Mouse (Mus musculus): ENCODE data around the gene Flt3l. TPM values are rescaled to one million over a fixed set of nuclear protein-coding genes. Genes with fewer than 3 reads are reported as not detected.

Flt3l gene
- polyA plus RNA-seq, 1 experiment from 2014 or later: 0.72 TPM

GRCm38 (mm10) chr7:45147267-45147666, 11.0 kb upstream of the Flt3l start:
- 90% methylated on average over 11 of the region's 11 CpGs for WGBS
- no peak overlapping the region for H3K9ac ChIP-seq
- no peaks in the 10 kb centered on the region for H3K9me3 ChIP-seq (ENCODE audit: low read depth, low read length)
- H3K27ac ChIP-seq (ENCODE audit: low read depth): no peak overlapping the region
- no peak overlapping the region for H3K4me2 ChIP-seq
- no peaks in the 10 kb centered on the region for H3K27me3 ChIP-seq (ENCODE audit: insufficient read depth, low read length)
- no peak overlapping the region for H3K4me3 ChIP-seq (ENCODE audit: low read depth, low read length)
- TF ChIP-seq CTCF (IDR thresholded peaks at IDR 0.05; ENCODE audit: low read depth): no peak
- peaks cover 53% of the 10 kb centered on the region; the same call in 1 of the 2 replicates for H3K36me3 ChIP-seq (ENCODE audit: insufficient read depth)
- ATAC-seq (ENCODE audit: insufficient read depth) (no peak), DNase-seq (no peak)
- H3K4me1 ChIP-seq (ENCODE audit: insufficient read depth): peaks cover 19% of the 10 kb centered on the region

GRCm38 (mm10) chr7:45145460-45145859, 9.2 kb upstream of the Flt3l start:
- no peak overlapping the region for H3K27ac ChIP-seq (ENCODE audit: low read depth)
- no peak overlapping the region for H3K4me2 ChIP-seq
- WGBS: 92% methylated on average over 8 of the region's 8 CpGs
- H3K27me3 ChIP-seq (ENCODE audit: insufficient read depth, low read length): no peaks in the 10 kb centered on the region
- no peak overlapping the region for H3K4me3 ChIP-seq (ENCODE audit: low read depth, low read length)
- peaks cover 64% of the 10 kb centered on the region; the same call in 1 of the 2 replicates for H3K36me3 ChIP-seq (ENCODE audit: insufficient read depth)
- TF ChIP-seq CTCF (IDR thresholded peaks at IDR 0.05; ENCODE audit: low read depth): no peak
- peaks cover 7% of the 10 kb centered on the region for H3K4me1 ChIP-seq (ENCODE audit: insufficient read depth)
- DNase-seq (no peak), ATAC-seq (ENCODE audit: insufficient read depth) (no peak)
- no peak overlapping the region for H3K9ac ChIP-seq
- no peaks in the 10 kb centered on the region for H3K9me3 ChIP-seq (ENCODE audit: low read depth, low read length)

- TF ChIP-seq CTCF (IDR thresholded peaks at IDR 0.05; ENCODE audit: low read depth): no peak
- no peaks in the 10 kb centered on the region for H3K27me3 ChIP-seq (ENCODE audit: insufficient read depth, low read length)
- 78% methylated on average over 13 of the region's 13 CpGs for WGBS
- H3K27ac ChIP-seq (ENCODE audit: low read depth): no peak overlapping the region
- H3K9me3 ChIP-seq (ENCODE audit: low read depth, low read length): no peaks in the 10 kb centered on the region
- DNase-seq (no peak), ATAC-seq (ENCODE audit: insufficient read depth) (no peak)
- H3K36me3 ChIP-seq (ENCODE audit: insufficient read depth): peaks cover 64% of the 10 kb centered on the region; the same call in 1 of the 2 replicates
- no peak overlapping the region for H3K9ac ChIP-seq
- no peak overlapping the region for H3K4me2 ChIP-seq
- H3K4me1 ChIP-seq (ENCODE audit: insufficient read depth): no peaks in the 10 kb centered on the region
- no peak overlapping the region for H3K4me3 ChIP-seq (ENCODE audit: low read depth, low read length)
Observed at GRCm38 (mm10) chr7:45144368-45145174, 8.3 kb upstream of the Flt3l start.

GRCm38 (mm10) chr7:45141914-45142313, 5.7 kb upstream of the Flt3l start:
- Histone ChIP-seq H3K27ac (ENCODE audit: low read depth) (no peak overlapping the region), H3K9me3 (ENCODE audit: low read depth, low read length) (no peaks in the 10 kb centered on the region), H3K4me2 (no peak overlapping the region), H3K36me3 (ENCODE audit: insufficient read depth) (peaks cover 48% of the 10 kb centered on the region; the same call in 1 of the 2 replicates), H3K4me3 (ENCODE audit: low read depth, low read length) (no peak overlapping the region), H3K4me1 (ENCODE audit: insufficient read depth) (no peaks in the 10 kb centered on the region), H3K27me3 (ENCODE audit: insufficient read depth, low read length) (no peaks in the 10 kb centered on the region), H3K9ac (no peak overlapping the region)
- DNase-seq: no peak
- WGBS: 83% methylated on average over 5 of the region's 5 CpGs
- TF ChIP-seq CTCF (IDR thresholded peaks at IDR 0.05; ENCODE audit: low read depth): no peak
- ATAC-seq (ENCODE audit: insufficient read depth): no peak

- Histone ChIP-seq H3K9ac (no peak overlapping the region), H3K4me1 (ENCODE audit: insufficient read depth) (no peaks in the 10 kb centered on the region), H3K36me3 (ENCODE audit: insufficient read depth) (peaks cover 46% of the 10 kb centered on the region; the same call in 1 of the 2 replicates), H3K27me3 (ENCODE audit: insufficient read depth, low read length) (no peaks in the 10 kb centered on the region), H3K27ac (ENCODE audit: low read depth) (no peak overlapping the region), H3K4me2 (no peak overlapping the region), H3K9me3 (ENCODE audit: low read depth, low read length) (no peaks in the 10 kb centered on the region), H3K4me3 (ENCODE audit: low read depth, low read length) (no peak overlapping the region)
- WGBS: 83% methylated on average over 3 of the region's 3 CpGs
- ATAC-seq (ENCODE audit: insufficient read depth): no peak
- no peak for TF ChIP-seq CTCF (IDR thresholded peaks at IDR 0.05; ENCODE audit: low read depth)
- DNase-seq: no peak
Observed at GRCm38 (mm10) chr7:45141319-45141718, 5.1 kb upstream of the Flt3l start.

- Histone ChIP-seq H3K4me2 (no peak overlapping the region), H3K4me1 (ENCODE audit: insufficient read depth) (no peaks in the 10 kb centered on the region), H3K27me3 (ENCODE audit: insufficient read depth, low read length) (peaks cover 2% of the 10 kb centered on the region; the same call in 1 of the 2 replicates), H3K9me3 (ENCODE audit: low read depth, low read length) (no peaks in the 10 kb centered on the region), H3K9ac (no peak overlapping the region), H3K36me3 (ENCODE audit: insufficient read depth) (peaks cover 34% of the 10 kb centered on the region; the same call in 1 of the 2 replicates), H3K4me3 (ENCODE audit: low read depth, low read length) (no peak overlapping the region), H3K27ac (ENCODE audit: low read depth) (no peak overlapping the region)
- no peak for ATAC-seq (ENCODE audit: insufficient read depth)
- WGBS: 68% methylated on average over 8 of the region's 8 CpGs
- no peak for DNase-seq
- no peak for TF ChIP-seq CTCF (IDR thresholded peaks at IDR 0.05; ENCODE audit: low read depth)
Observed at GRCm38 (mm10) chr7:45139904-45140723, 3.9 kb upstream of the Flt3l start.

- DNase-seq: no peak
- Histone ChIP-seq H3K4me2 (no peak overlapping the region), H3K27me3 (ENCODE audit: insufficient read depth, low read length) (peaks cover 4% of the 10 kb centered on the region; the same call in 1 of the 2 replicates), H3K27ac (ENCODE audit: low read depth) (no peak overlapping the region), H3K9ac (no peak overlapping the region), H3K4me1 (ENCODE audit: insufficient read depth) (no peaks in the 10 kb centered on the region), H3K36me3 (ENCODE audit: insufficient read depth) (peaks cover 22% of the 10 kb centered on the region; the same call in 1 of the 2 replicates), H3K9me3 (ENCODE audit: low read depth, low read length) (no peaks in the 10 kb centered on the region), H3K4me3 (ENCODE audit: low read depth, low read length) (no peak overlapping the region)
- 93% methylated on average over 1 of the region's 1 CpGs for WGBS
- no peak for TF ChIP-seq CTCF (IDR thresholded peaks at IDR 0.05; ENCODE audit: low read depth)
- no peak for ATAC-seq (ENCODE audit: insufficient read depth)
Observed at GRCm38 (mm10) chr7:45138403-45138802, 2.2 kb upstream of the Flt3l start.
